Mouse (Mus musculus): Measurements from ENCODE around the gene Nav2.

GRCm38 (mm10) chr7:49152713-49153112, 244.2 kb downstream of the Nav2 start:
- TF ChIP-seq CTCF (IDR thresholded peaks at IDR 0.05; ENCODE audit: low read depth, low read length) (no peak), GATA2 (IDR thresholded peaks at IDR 0.05; ENCODE audit: borderline replicate concordance, low read depth, low read length) (no peak)
